Mouse (Mus musculus) heart, adult 2 months (tissue): Measurements from ENCODE around the gene Nfkbil1.
A peak's percentile ranks its signal among the peaks of the same experiment; 100 is the strongest.

Source experiments
- EP300 ChIP-seq: fragments of 200-500 bp; IDR thresholded peaks from 2 replicates; pipeline ENCODE4 v1.6.1; 2011; ENCODE audit warnings: low read depth, low read length, control low read depth; ENCODE audit not compliant: insufficient read depth
- POLR2A ChIP-seq: fragments of 200-500 bp; IDR thresholded peaks from 2 replicates; pipeline ENCODE4 v1.6.1; 2011; ENCODE audit warnings: mild to moderate bottlenecking, low read depth, low read length, control low read depth; ENCODE audit not compliant: insufficient read depth

DNA sequence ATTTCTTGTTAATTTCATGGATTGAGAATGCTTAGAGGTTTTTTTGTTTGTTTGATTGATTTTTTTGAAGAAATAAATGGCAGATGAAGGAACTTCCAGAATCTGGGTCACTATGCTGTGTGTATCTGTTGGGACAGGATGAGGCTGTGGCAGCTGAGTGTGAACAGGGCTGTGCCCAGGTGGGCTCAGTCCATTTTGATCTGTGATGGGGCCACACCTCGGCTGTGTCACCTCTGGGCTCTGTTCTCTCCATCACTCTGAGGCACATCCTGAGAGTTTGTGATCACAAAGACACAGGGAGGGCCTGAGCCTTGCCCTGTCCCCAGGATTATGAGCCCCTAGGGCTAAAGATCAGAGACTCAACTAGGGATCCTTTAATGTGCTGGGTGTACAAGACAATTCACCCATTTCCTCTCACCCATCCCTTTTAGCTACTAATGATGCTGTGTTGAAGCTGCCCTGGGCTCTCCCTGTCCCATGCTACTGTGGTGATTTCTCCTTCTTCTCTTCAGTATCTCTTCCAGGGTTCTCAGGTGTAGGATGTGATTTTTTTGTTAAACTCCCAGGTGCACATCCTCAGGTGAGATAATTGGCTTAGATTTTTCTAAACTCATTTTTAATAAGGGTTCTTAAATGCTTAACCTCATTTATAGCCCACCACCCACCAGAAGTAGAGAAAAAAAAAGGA, 32.0 kb upstream of the Nfkbil1 start:
- TF ChIP-seq POLR2A: peak; percentile 39; the same call in 1 of the 2 replicates
- TF ChIP-seq EP300: no peak
